Mouse (Mus musculus) liver, embryonic 12.5 days (tissue): ENCODE measurements around the gene Slc13a5. TPM values are rescaled to one million over a fixed set of nuclear protein-coding genes. Genes with fewer than 3 reads are reported as not detected.
A peak's percentile ranks its signal among the peaks of the same experiment; 100 is the strongest.

ENCODE experiments used
- ATAC-seq: fragments of 200-750 bp; cut with Nextera tagmentation; 2 replicates; pipeline ENCODE4 v1.8.0; 2017; ENCODE audit warnings: moderate number of reproducible peaks, mild to moderate bottlenecking, moderate library complexity
- H3K27ac ChIP-seq: fragments of 300-500 bp; sonication (generic); 2 replicates; pipeline ENCODE4 v1.5.1; 2016; ENCODE audit warnings: mild to moderate bottlenecking
- H3K27me3 ChIP-seq: fragments of 300-500 bp; sonication (generic); replicated peaks from 2 replicates; pipeline ENCODE4 v1.6.1; 2016; ENCODE audit warnings: mild to moderate bottlenecking, moderate library complexity
- H3K36me3 ChIP-seq: fragments of 300-500 bp; sonication (generic); 2 replicates; pipeline ENCODE4 v1.6.1; 2016; ENCODE audit warnings: mild to moderate bottlenecking, moderate library complexity
- H3K4me1 ChIP-seq: fragments of 300-500 bp; sonication (generic); 2 replicates; pipeline ENCODE4 v1.6.1; 2016
- H3K4me2 ChIP-seq: fragments of 300-500 bp; sonication (generic); 2 replicates; pipeline ENCODE4 v1.6.1; 2016; ENCODE audit warnings: mild to moderate bottlenecking, moderate library complexity
- H3K4me3 ChIP-seq: fragments of 300-500 bp; sonication (generic); 2 replicates; pipeline ENCODE4 v1.5.1; 2016; ENCODE audit warnings: mild to moderate bottlenecking, moderate library complexity
- H3K9ac ChIP-seq: fragments of 300-500 bp; sonication (generic); 2 replicates; pipeline ENCODE4 v1.6.1; 2016; ENCODE audit warnings: mild to moderate bottlenecking, moderate library complexity
- H3K9me3 ChIP-seq: fragments of 300-500 bp; sonication (generic); replicated peaks from 2 replicates; pipeline ENCODE4 v1.6.1; 2016; ENCODE audit warnings: mild to moderate bottlenecking, moderate library complexity
- WGBS: fragments of 180-500 bp; shearing (Covaris S2); methylation state at CpG from one replicate; pipeline ENCODE4 v1.1.7; 2016; ENCODE audit not compliant: insufficient replicate concordance; 5-methylcytosine and 5-hydroxymethylcytosine counted together
- polyA plus RNA-seq: library from polyadenylated mRNA; unstranded; fragments of >200 nt; fragmentation: Nextera tagmentation; extraction: Ambion mirVana; gene quantifications from 2 replicates; pipeline ENCODE4 v1.2.1, GENCODE M21; 2016

Slc13a5 gene
- polyA plus RNA-seq, 1 experiment from 2014 or later: not detected

- Histone ChIP-seq H3K27ac (peak within 1 kb of the TSS; percentile 71), H3K36me3 (peaks cover 24% of the 10 kb centered on the region), H3K4me2 (peak within 1 kb of the TSS; percentile 98), H3K9ac (peak within 1 kb of the TSS; percentile 80), H3K27me3 (no peaks in the 10 kb centered on the region), H3K4me1 (peaks cover 15% of the 10 kb centered on the region), H3K9me3 (no peaks in the 10 kb centered on the region), H3K4me3 (peak within 1 kb of the TSS; percentile 91)
- ATAC-seq: peak; percentile 71
- 4% methylated on average over 29 of the region's 29 CpGs for WGBS
These were observed 51.6 kb downstream of the Slc13a5 start, which contains the start of gene Med31 for GRCm38 (mm10) chr11:72215410-72215797. Med31 (minus strand) TSS chr11:72215592.

GRCm38 (mm10) chr11:72214591-72215409 lies 52.2 kb downstream of the Slc13a5 start:
- Histone ChIP-seq H3K4me1 (peaks cover 15% of the 10 kb centered on the region), H3K27me3 (no peaks in the 10 kb centered on the region), H3K36me3 (peaks cover 30% of the 10 kb centered on the region), H3K9ac (peak overlapping the region; percentile 80), H3K4me3 (peak overlapping the region; percentile 91), H3K27ac (peak overlapping the region; percentile 71), H3K9me3 (no peaks in the 10 kb centered on the region), H3K4me2 (peak overlapping the region; percentile 98)
- ATAC-seq: peak; percentile 97
- under 1% methylated on average over 51 of the region's 51 CpGs for WGBS

- Histone ChIP-seq H3K36me3 (peaks cover 38% of the 10 kb centered on the region), H3K4me3 (peak overlapping the region; percentile 94), H3K4me2 (peak overlapping the region; percentile 88), H3K4me1 (peaks cover 34% of the 10 kb centered on the region), H3K9ac (peak overlapping the region; percentile 86), H3K27me3 (no peaks in the 10 kb centered on the region), H3K27ac (peak overlapping the region; percentile 59), H3K9me3 (no peaks in the 10 kb centered on the region)
- WGBS: 11% methylated on average over 17 of the region's 17 CpGs
- no peak for ATAC-seq
These were observed 59.1 kb downstream of the Slc13a5 start for GRCm38 (mm10) chr11:72207834-72208377.

- Histone ChIP-seq H3K27me3 (no peaks in the 10 kb centered on the region), H3K36me3 (peaks cover 34% of the 10 kb centered on the region), H3K27ac (peak within 1 kb of the TSS; percentile 59), H3K4me2 (peak within 1 kb of the TSS; percentile 88), H3K9ac (peak within 1 kb of the TSS; percentile 86), H3K4me3 (peak within 1 kb of the TSS; percentile 94), H3K9me3 (no peaks in the 10 kb centered on the region), H3K4me1 (peaks cover 34% of the 10 kb centered on the region)
- peak; percentile 95 for ATAC-seq
- under 1% methylated on average over 42 of the region's 42 CpGs for WGBS
These were observed 59.7 kb downstream of the Slc13a5 start, which contains the start of the genes 4933427D14Rik and Txndc17 for GRCm38 (mm10) chr11:72207204-72207833. 4933427D14Rik (minus strand) TSS chr11:72207459. Txndc17 (plus strand) TSS chr11:72207547.

GRCm38 (mm10) chr11:72206341-72207203 lies 60.5 kb downstream of the Slc13a5 start, which contains the start of gene Gm43951:
Gm43951 (minus strand) TSS chr11:72206840.
- Histone ChIP-seq H3K4me2 (peak within 1 kb of the TSS; percentile 88), H3K36me3 (peaks cover 34% of the 10 kb centered on the region), H3K9ac (peak within 1 kb of the TSS; percentile 86), H3K4me3 (peak within 1 kb of the TSS; percentile 94), H3K27me3 (no peaks in the 10 kb centered on the region), H3K27ac (peak within 1 kb of the TSS; percentile 59), H3K4me1 (peaks cover 34% of the 10 kb centered on the region), H3K9me3 (no peaks in the 10 kb centered on the region)
- peak; percentile 44 for ATAC-seq
- 3% methylated on average over 43 of the region's 43 CpGs for WGBS

- Histone ChIP-seq H3K27ac (no peak overlapping the region), H3K9ac (no peak overlapping the region), H3K9me3 (no peaks in the 10 kb centered on the region), H3K4me2 (peak overlapping the region; percentile 88; the same call in 1 of the 2 replicates), H3K27me3 (no peaks in the 10 kb centered on the region), H3K36me3 (peaks cover 28% of the 10 kb centered on the region), H3K4me3 (no peak overlapping the region), H3K4me1 (peaks cover 34% of the 10 kb centered on the region)
- no peak for ATAC-seq
- WGBS: 82% methylated on average over 6 of the region's 6 CpGs
These were observed 61.8 kb downstream of the Slc13a5 start for GRCm38 (mm10) chr11:72205256-72205655.

- no peak for ATAC-seq
- Histone ChIP-seq H3K4me3 (no peak overlapping the region), H3K9ac (no peak overlapping the region), H3K4me1 (peaks cover 30% of the 10 kb centered on the region), H3K36me3 (peaks cover 24% of the 10 kb centered on the region), H3K9me3 (no peaks in the 10 kb centered on the region), H3K4me2 (no peak overlapping the region), H3K27me3 (no peaks in the 10 kb centered on the region), H3K27ac (no peak overlapping the region)
- WGBS: 76% methylated on average over 1 of the region's 1 CpGs
These were observed 63.6 kb downstream of the Slc13a5 start for GRCm38 (mm10) chr11:72203440-72203839.

DNA sequence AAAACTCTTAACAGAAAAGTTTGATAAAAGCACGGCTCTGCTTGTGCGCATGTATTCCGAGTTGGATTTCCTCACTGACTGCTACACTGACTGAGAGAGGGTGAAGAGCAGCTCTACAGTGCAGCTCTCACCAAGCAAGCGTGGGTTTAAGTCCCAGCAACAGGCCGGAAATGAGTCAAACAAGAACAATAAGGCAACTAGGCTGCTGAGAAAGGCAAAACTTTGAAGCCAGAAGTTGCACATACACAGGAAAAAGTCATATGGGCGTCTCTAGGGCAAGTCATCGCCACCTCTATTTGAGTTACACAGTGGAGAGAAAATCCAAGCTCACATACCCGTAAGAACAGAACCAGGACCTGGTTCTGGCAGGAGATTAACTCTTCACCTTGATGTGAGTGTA lies 70.5 kb downstream of the Slc13a5 start:
- Histone ChIP-seq H3K9ac (no peak overlapping the region), H3K9me3 (no peaks in the 10 kb centered on the region), H3K27me3 (no peaks in the 10 kb centered on the region), H3K36me3 (peaks cover 48% of the 10 kb centered on the region), H3K27ac (no peak overlapping the region), H3K4me3 (no peak overlapping the region), H3K4me1 (no peaks in the 10 kb centered on the region), H3K4me2 (no peak overlapping the region)
- WGBS: 81% methylated on average over 8 of the region's 8 CpGs
- ATAC-seq: no peak

- no peak overlapping the region for H3K9ac ChIP-seq
- no peaks in the 10 kb centered on the region for H3K4me1 ChIP-seq
- 91% methylated on average over 2 of the region's 2 CpGs for WGBS
- H3K27me3 ChIP-seq: no peaks in the 10 kb centered on the region
- no peak for ATAC-seq
- H3K27ac ChIP-seq: no peak overlapping the region
- H3K4me3 ChIP-seq: no peak overlapping the region
- H3K36me3 ChIP-seq: peaks cover 59% of the 10 kb centered on the region
- no peak overlapping the region for H3K4me2 ChIP-seq
- H3K9me3 ChIP-seq: no peaks in the 10 kb centered on the region
These were observed 72.8 kb downstream of the Slc13a5 start for GRCm38 (mm10) chr11:72194259-72194658.
